Mouse (Mus musculus): ENCODE measurements around the gene Gm12169. TPM values are rescaled to one million over a fixed set of nuclear protein-coding genes. Genes with fewer than 3 reads are reported as not detected.
"Not testable (repeated sequence)": the region's sequence is repeated elsewhere in the genome, so short reads cannot be mapped to it uniquely, and the experiment has no call there.

Gene Gm12169
- polyA plus RNA-seq (2014; fragmentation: Nextera tagmentation; extraction: Ambion mirVana), result not detected in 2 replicates

GRCm38 (mm10) chr11:46523912-46524311 lies at the start of gene Gm12169:
Gm12169 (plus strand) TSS chr11:46524212.
- ATAC-seq (replicated peaks; ENCODE audit: insufficient number of reproducible peaks, low FRiP score, low TSS enrichment), result no peak
- H3K9me3 ChIP-seq (replicated peaks; ENCODE audit: control insufficient read depth, low read length), result no peaks in the 10 kb centered on the region
- H3K4me1 ChIP-seq (ENCODE audit: control insufficient read depth, insufficient read depth, low read length), result no peaks in the 10 kb centered on the region
- H3K4me2 ChIP-seq, result no peak within 1 kb of the TSS
- WGBS (ENCODE audit: insufficient replicate concordance), result 69% methylated on average over 2 of the region's 2 CpGs
- no peak within 1 kb of the TSS for H3K9ac ChIP-seq (ENCODE audit: low read depth, low read length)
- H3K4me3 ChIP-seq (ENCODE audit: low read depth, low read length), result no peak within 1 kb of the TSS
- H3K27me3 ChIP-seq (ENCODE audit: control insufficient read depth, insufficient read depth, low read length), result no peaks in the 10 kb centered on the region
- H3K27ac ChIP-seq (ENCODE audit: low read depth, low read length), result no peak within 1 kb of the TSS
- H3K36me3 ChIP-seq (ENCODE audit: control insufficient read depth, insufficient read depth, low read length), result no peaks in the 10 kb centered on the region

GRCm38 (mm10) chr11:46474220-46474619 lies 49.8 kb upstream of the Gm12169 start:
- Histone ChIP-seq H3K4me3 (ENCODE audit: low read depth, low read length) (no peak overlapping the region), H3K36me3 (ENCODE audit: control insufficient read depth, insufficient read depth, low read length) (no peaks in the 10 kb centered on the region), H3K27ac (ENCODE audit: low read depth, low read length) (no peak overlapping the region), H3K9me3 (replicated peaks; ENCODE audit: control insufficient read depth, low read length) (no peaks in the 10 kb centered on the region), H3K9ac (ENCODE audit: low read depth, low read length) (no peak overlapping the region), H3K4me2 (no peak overlapping the region), H3K4me1 (ENCODE audit: control insufficient read depth, insufficient read depth, low read length) (no peaks in the 10 kb centered on the region), H3K27me3 (ENCODE audit: control insufficient read depth, insufficient read depth, low read length) (no peaks in the 10 kb centered on the region)
- 90% methylated on average over 4 of the region's 4 CpGs for WGBS (ENCODE audit: insufficient replicate concordance)
- no peak for ATAC-seq (replicated peaks; ENCODE audit: insufficient number of reproducible peaks, low FRiP score, low TSS enrichment)

GRCm38 (mm10) chr11:46479311-46479710 lies 44.7 kb upstream of the Gm12169 start:
- WGBS (ENCODE audit: insufficient replicate concordance), result 83% methylated on average over 9 of the region's 9 CpGs
- H3K36me3 ChIP-seq (ENCODE audit: control insufficient read depth, insufficient read depth, low read length), result no peaks in the 10 kb centered on the region
- H3K27ac ChIP-seq (ENCODE audit: low read depth, low read length), result no peak overlapping the region
- H3K27me3 ChIP-seq (ENCODE audit: control insufficient read depth, insufficient read depth, low read length), result no peaks in the 10 kb centered on the region
- H3K4me3 ChIP-seq (ENCODE audit: low read depth, low read length), result no peak overlapping the region
- H3K9ac ChIP-seq (ENCODE audit: low read depth, low read length), result no peak overlapping the region
- no peak for ATAC-seq (replicated peaks; ENCODE audit: insufficient number of reproducible peaks, low FRiP score, low TSS enrichment)
- no peaks in the 10 kb centered on the region for H3K9me3 ChIP-seq (replicated peaks; ENCODE audit: control insufficient read depth, low read length)
- no peak overlapping the region for H3K4me2 ChIP-seq
- no peaks in the 10 kb centered on the region for H3K4me1 ChIP-seq (ENCODE audit: control insufficient read depth, insufficient read depth, low read length)

- H3K4me1 ChIP-seq (ENCODE audit: control insufficient read depth, insufficient read depth, low read length), result no peaks in the 10 kb centered on the region
- H3K36me3 ChIP-seq (ENCODE audit: control insufficient read depth, insufficient read depth, low read length), result no peaks in the 10 kb centered on the region
- H3K4me2 ChIP-seq, result no peak overlapping the region
- 78% methylated on average over 7 of the region's 7 CpGs for WGBS (ENCODE audit: insufficient replicate concordance)
- H3K9me3 ChIP-seq (replicated peaks; ENCODE audit: control insufficient read depth, low read length), result no peaks in the 10 kb centered on the region
- no peaks in the 10 kb centered on the region for H3K27me3 ChIP-seq (ENCODE audit: control insufficient read depth, insufficient read depth, low read length)
- H3K9ac ChIP-seq (ENCODE audit: low read depth, low read length), result no peak overlapping the region
- H3K27ac ChIP-seq (ENCODE audit: low read depth, low read length), result no peak overlapping the region
- no peak overlapping the region for H3K4me3 ChIP-seq (ENCODE audit: low read depth, low read length)
- no peak for ATAC-seq (replicated peaks; ENCODE audit: insufficient number of reproducible peaks, low FRiP score, low TSS enrichment)
These were observed 43.5 kb upstream of the Gm12169 start for GRCm38 (mm10) chr11:46480517-46480916.

GRCm38 (mm10) chr11:46488231-46488630 lies 35.8 kb upstream of the Gm12169 start:
- H3K4me2 ChIP-seq, result no peak overlapping the region
- no peaks in the 10 kb centered on the region for H3K9me3 ChIP-seq (replicated peaks; ENCODE audit: control insufficient read depth, low read length)
- H3K9ac ChIP-seq (ENCODE audit: low read depth, low read length), result no peak overlapping the region
- no peak overlapping the region for H3K4me3 ChIP-seq (ENCODE audit: low read depth, low read length)
- 32% methylated on average over 1 of the region's 1 CpGs for WGBS (ENCODE audit: insufficient replicate concordance)
- no peaks in the 10 kb centered on the region for H3K27me3 ChIP-seq (ENCODE audit: control insufficient read depth, insufficient read depth, low read length)
- H3K4me1 ChIP-seq (ENCODE audit: control insufficient read depth, insufficient read depth, low read length), result no peaks in the 10 kb centered on the region
- no peak for ATAC-seq (replicated peaks; ENCODE audit: insufficient number of reproducible peaks, low FRiP score, low TSS enrichment)
- H3K27ac ChIP-seq (ENCODE audit: low read depth, low read length), result no peak overlapping the region
- H3K36me3 ChIP-seq (ENCODE audit: control insufficient read depth, insufficient read depth, low read length), result no peaks in the 10 kb centered on the region

GRCm38 (mm10) chr11:46488650-46489049 lies 35.4 kb upstream of the Gm12169 start:
- ATAC-seq (replicated peaks; ENCODE audit: insufficient number of reproducible peaks, low FRiP score, low TSS enrichment), result no peak
- H3K36me3 ChIP-seq (ENCODE audit: control insufficient read depth, insufficient read depth, low read length), result no peaks in the 10 kb centered on the region
- no peak overlapping the region for H3K4me2 ChIP-seq
- H3K4me1 ChIP-seq (ENCODE audit: control insufficient read depth, insufficient read depth, low read length), result no peaks in the 10 kb centered on the region
- no peak overlapping the region for H3K4me3 ChIP-seq (ENCODE audit: low read depth, low read length)
- no peak overlapping the region for H3K9ac ChIP-seq (ENCODE audit: low read depth, low read length)
- no peaks in the 10 kb centered on the region for H3K9me3 ChIP-seq (replicated peaks; ENCODE audit: control insufficient read depth, low read length)
- 83% methylated on average over 2 of the region's 2 CpGs for WGBS (ENCODE audit: insufficient replicate concordance)
- no peaks in the 10 kb centered on the region for H3K27me3 ChIP-seq (ENCODE audit: control insufficient read depth, insufficient read depth, low read length)
- no peak overlapping the region for H3K27ac ChIP-seq (ENCODE audit: low read depth, low read length)

GRCm38 (mm10) chr11:46507146-46507545 lies 16.9 kb upstream of the Gm12169 start:
- Histone ChIP-seq H3K4me1 (ENCODE audit: control insufficient read depth, insufficient read depth, low read length) (no peaks in the 10 kb centered on the region), H3K4me2 (no peak overlapping the region), H3K9me3 (replicated peaks; ENCODE audit: control insufficient read depth, low read length) (no peaks in the 10 kb centered on the region), H3K9ac (ENCODE audit: low read depth, low read length) (no peak overlapping the region), H3K4me3 (ENCODE audit: low read depth, low read length) (no peak overlapping the region), H3K27me3 (ENCODE audit: control insufficient read depth, insufficient read depth, low read length) (no peaks in the 10 kb centered on the region), H3K36me3 (ENCODE audit: control insufficient read depth, insufficient read depth, low read length) (no peaks in the 10 kb centered on the region), H3K27ac (ENCODE audit: low read depth, low read length) (no peak overlapping the region)
- 61% methylated on average over 3 of the region's 3 CpGs for WGBS (ENCODE audit: insufficient replicate concordance)
- no peak for ATAC-seq (replicated peaks; ENCODE audit: insufficient number of reproducible peaks, low FRiP score, low TSS enrichment)

GRCm38 (mm10) chr11:46509900-46510299 lies 14.1 kb upstream of the Gm12169 start:
- H3K27me3 ChIP-seq (ENCODE audit: control insufficient read depth, insufficient read depth, low read length), result no peaks in the 10 kb centered on the region
- ATAC-seq (replicated peaks; ENCODE audit: insufficient number of reproducible peaks, low FRiP score, low TSS enrichment), result no peak
- no peak overlapping the region for H3K4me2 ChIP-seq
- H3K4me3 ChIP-seq (ENCODE audit: low read depth, low read length), result no peak overlapping the region
- no peaks in the 10 kb centered on the region for H3K4me1 ChIP-seq (ENCODE audit: control insufficient read depth, insufficient read depth, low read length)
- H3K36me3 ChIP-seq (ENCODE audit: control insufficient read depth, insufficient read depth, low read length), result no peaks in the 10 kb centered on the region
- H3K9ac ChIP-seq (ENCODE audit: low read depth, low read length), result no peak overlapping the region
- no peak overlapping the region for H3K27ac ChIP-seq (ENCODE audit: low read depth, low read length)
- H3K9me3 ChIP-seq (replicated peaks; ENCODE audit: control insufficient read depth, low read length), result no peaks in the 10 kb centered on the region
- 87% methylated on average over 5 of the region's 5 CpGs for WGBS (ENCODE audit: insufficient replicate concordance)

- not testable (repeated sequence) for H3K4me2 ChIP-seq
- 76% methylated on average over 5 of the region's 5 CpGs for WGBS (ENCODE audit: insufficient replicate concordance)
These were observed 2.7 kb upstream of the Gm12169 start for GRCm38 (mm10) chr11:46521341-46521740.

More at GRCm38 (mm10) chr11:46521341-46521740, 2.7 kb upstream of the Gm12169 start:
- not testable (repeated sequence) for H3K36me3 ChIP-seq (ENCODE audit: control insufficient read depth, insufficient read depth, low read length); H3K4me3 ChIP-seq (ENCODE audit: low read depth, low read length); H3K27ac ChIP-seq (ENCODE audit: low read depth, low read length); H3K4me1 ChIP-seq (ENCODE audit: control insufficient read depth, insufficient read depth, low read length); H3K9ac ChIP-seq (ENCODE audit: low read depth, low read length); ATAC-seq (replicated peaks; ENCODE audit: insufficient number of reproducible peaks, low FRiP score, low TSS enrichment); H3K9me3 ChIP-seq (replicated peaks; ENCODE audit: control insufficient read depth, low read length); H3K27me3 ChIP-seq (ENCODE audit: control insufficient read depth, insufficient read depth, low read length)
